Mouse (Mus musculus): ENCODE data around the gene Mrvi1. TPM values are rescaled to one million over a fixed set of nuclear protein-coding genes. Genes with fewer than 3 reads are reported as not detected.
A peak's percentile ranks its signal among the peaks of the same experiment; 100 is the strongest.

Mrvi1 gene
- polyA plus RNA-seq, 1 experiment from 2014 or later: 3.7 TPM

DNA sequence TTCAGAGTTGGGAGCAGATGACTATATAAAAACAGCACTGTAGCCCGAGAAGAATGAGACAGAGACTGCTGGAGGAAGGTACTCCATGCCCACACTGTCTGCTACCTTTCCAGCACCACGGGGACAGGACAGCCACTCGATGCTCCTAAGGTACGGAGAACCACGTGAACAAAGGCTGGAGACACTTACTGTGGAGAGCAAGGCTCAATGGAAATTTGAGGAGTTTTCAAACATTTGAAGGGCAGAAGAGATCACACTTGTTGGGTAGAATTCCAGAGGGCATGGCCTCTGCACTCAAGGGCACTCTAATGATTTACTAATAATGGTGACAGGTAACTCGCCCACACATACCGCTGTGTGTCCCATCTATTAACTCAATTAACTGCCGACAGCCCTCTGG, 159.2 kb downstream of the Mrvi1 start:
- Histone ChIP-seq H3K4me3 (no peak overlapping the region), H3K27ac (peak overlapping the region; percentile 10; the same call in 1 of the 2 replicates), H3K36me3 (peaks cover 19% of the 10 kb centered on the region), H3K4me2 (no peak overlapping the region), H3K27me3 (no peaks in the 10 kb centered on the region), H3K9ac (no peak overlapping the region), H3K9me3 (replicated peaks) (no peaks in the 10 kb centered on the region), H3K4me1 (replicated peaks) (peaks cover 50% of the 10 kb centered on the region)
- ATAC-seq (replicated peaks; ENCODE audit: insufficient number of reproducible peaks, insufficient read depth, low FRiP score, low read depth): no peak
- 78% methylated on average over 8 of the region's 8 CpGs for WGBS

DNA sequence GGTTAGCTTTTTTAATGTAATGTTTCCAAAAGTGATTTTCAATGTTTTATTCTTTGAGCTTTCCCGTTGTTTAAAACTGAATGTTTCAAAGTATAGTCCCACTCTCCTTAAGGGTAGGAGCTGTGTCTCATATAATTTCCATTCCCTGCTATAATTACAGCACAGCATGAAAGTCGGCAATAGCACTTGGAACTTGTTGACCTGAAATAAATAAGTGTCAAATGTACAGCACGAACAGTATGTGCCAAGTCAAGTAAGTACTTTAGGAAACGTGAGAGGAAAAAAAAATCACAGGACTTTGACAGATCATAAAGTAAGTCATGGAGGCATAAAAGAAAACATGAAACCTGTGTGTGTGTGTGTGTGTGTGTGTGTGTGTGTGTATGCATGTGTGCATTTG, 160.2 kb downstream of the Mrvi1 start:
- WGBS: 51% methylated on average over 4 of the region's 4 CpGs

DNA sequence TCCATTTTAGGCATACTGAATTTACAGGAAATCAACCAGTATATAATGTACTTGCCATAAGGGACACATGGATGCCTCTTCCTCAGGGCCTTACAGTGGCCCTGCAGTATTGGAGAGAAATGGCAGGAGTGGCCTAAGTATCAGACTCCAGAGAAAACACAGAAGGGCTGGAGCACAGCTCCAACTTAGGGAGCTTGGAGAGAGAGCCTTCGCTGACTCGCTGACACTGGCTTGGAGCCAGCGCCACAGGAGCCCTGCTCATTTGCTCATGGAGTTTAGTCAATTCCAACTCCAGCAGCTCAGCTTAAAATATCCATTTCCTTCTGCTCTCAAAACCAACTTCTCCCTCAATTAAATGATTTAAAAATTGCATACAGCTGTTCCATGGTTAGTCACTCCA, 160.6 kb downstream of the Mrvi1 start:
- 12% methylated on average over 3 of the region's 3 CpGs for WGBS
- no peaks in the 10 kb centered on the region for H3K9me3 ChIP-seq (replicated peaks)
- no peaks in the 10 kb centered on the region for H3K27me3 ChIP-seq
- peaks cover 15% of the 10 kb centered on the region; the same call in 1 of the 2 replicates for H3K36me3 ChIP-seq
- peak overlapping the region; percentile 78 for H3K27ac ChIP-seq
- no peak overlapping the region; the same call in 1 of the 2 replicates for H3K9ac ChIP-seq
- ATAC-seq (replicated peaks; ENCODE audit: insufficient number of reproducible peaks, insufficient read depth, low FRiP score, low read depth): peak; percentile 56; the same call in 1 of the 2 replicates
- H3K4me3 ChIP-seq: no peak overlapping the region
- H3K4me1 ChIP-seq (replicated peaks): peaks cover 51% of the 10 kb centered on the region
- no peak overlapping the region for H3K4me2 ChIP-seq

More for the DNA sequence above, 160.2 kb downstream of the Mrvi1 start:
- H3K27ac ChIP-seq: peak overlapping the region; percentile 78
- H3K9me3 ChIP-seq (replicated peaks): no peaks in the 10 kb centered on the region
- H3K4me1 ChIP-seq (replicated peaks): peaks cover 51% of the 10 kb centered on the region
- no peak overlapping the region; the same call in 1 of the 2 replicates for H3K9ac ChIP-seq
- H3K36me3 ChIP-seq: peaks cover 15% of the 10 kb centered on the region; the same call in 1 of the 2 replicates
- ATAC-seq (replicated peaks; ENCODE audit: insufficient number of reproducible peaks, insufficient read depth, low FRiP score, low read depth): no peak
- no peak overlapping the region for H3K4me3 ChIP-seq
- H3K4me2 ChIP-seq: no peak overlapping the region
- H3K27me3 ChIP-seq: no peaks in the 10 kb centered on the region

GRCm38 (mm10) chr7:110821068-110821467, 161.2 kb downstream of the Mrvi1 start:
- H3K27me3 ChIP-seq: no peaks in the 10 kb centered on the region
- peaks cover 53% of the 10 kb centered on the region for H3K4me1 ChIP-seq (replicated peaks)
- no peak overlapping the region for H3K4me3 ChIP-seq
- H3K36me3 ChIP-seq: peaks cover 15% of the 10 kb centered on the region; the same call in 1 of the 2 replicates
- no peak overlapping the region for H3K9ac ChIP-seq
- peak overlapping the region; percentile 78 for H3K27ac ChIP-seq
- no peaks in the 10 kb centered on the region for H3K9me3 ChIP-seq (replicated peaks)
- peak; percentile 58; the same call in 1 of the 2 replicates for ATAC-seq (replicated peaks; ENCODE audit: insufficient number of reproducible peaks, insufficient read depth, low FRiP score, low read depth)
- WGBS: 26% methylated on average over 5 of the region's 5 CpGs
- H3K4me2 ChIP-seq: no peak overlapping the region

GRCm38 (mm10) chr7:110818787-110819350, 163.4 kb downstream of the Mrvi1 start:
- Histone ChIP-seq H3K27me3 (no peaks in the 10 kb centered on the region), H3K9me3 (replicated peaks) (no peaks in the 10 kb centered on the region), H3K9ac (no peak overlapping the region), H3K4me2 (no peak overlapping the region), H3K27ac (peak overlapping the region; percentile 10; the same call in 1 of the 2 replicates), H3K36me3 (peaks cover 7% of the 10 kb centered on the region; the same call in 1 of the 2 replicates), H3K4me1 (replicated peaks) (peaks cover 48% of the 10 kb centered on the region), H3K4me3 (no peak overlapping the region)
- ATAC-seq (replicated peaks; ENCODE audit: insufficient number of reproducible peaks, insufficient read depth, low FRiP score, low read depth): peak; percentile 28; the same call in 1 of the 2 replicates
- WGBS: 41% methylated on average over 11 of the region's 11 CpGs

Other genes starting within 250 kb of the Mrvi1 start
- gene Ampd3, start 214.3 kb downstream of the Mrvi1 start, polyA plus RNA-seq (2015; fragmentation: Nextera tagmentation; extraction: Ambion mirVana): 8.0 and 9.3 TPM in 2 replicates
- 30.0 and 31.0 TPM in 2 replicates for gene Rnf141, start 138.0 kb downstream of the Mrvi1 start, polyA plus RNA-seq (2015; fragmentation: Nextera tagmentation; extraction: Ambion mirVana)
- 11.9 and 13.2 TPM in 2 replicates for gene Lyve1, start 119.2 kb downstream of the Mrvi1 start, polyA plus RNA-seq (2015; fragmentation: Nextera tagmentation; extraction: Ambion mirVana)
- 38.9 and 45.1 TPM in 2 replicates for gene Ctr9, start 46.5 kb upstream of the Mrvi1 start, polyA plus RNA-seq (2015; fragmentation: Nextera tagmentation; extraction: Ambion mirVana)
- 528 and 555 TPM in 2 replicates for gene Eif4g2, start 100.6 kb upstream of the Mrvi1 start, polyA plus RNA-seq (2015; fragmentation: Nextera tagmentation; extraction: Ambion mirVana)

Measured in heart, embryonic 15.5 days (tissue).